Mouse (Mus musculus): ENCODE data around the gene Hexim1. TPM values are rescaled to one million over a fixed set of nuclear protein-coding genes. Genes with fewer than 3 reads are reported as not detected.

The Hexim1 gene
- 10 to 100 TPM; 50.8 to 53.8 TPM for total RNA-seq (2021)
- long read RNA-seq, experiment 1, transcript Hexim1-201 (1 exons, 3,495 nt) = major isoform, 20 of 20 reads
- long read RNA-seq, experiment 1, partial matches to known transcripts = 0 of 20 reads
- long read RNA-seq, experiment 1, other reads (novel, unspliced or antisense) = 0 of 20 reads
- long read RNA-seq, experiment 2, transcript Hexim1-201 (1 exons, 3,495 nt) = major isoform, 20 of 20 reads
- long read RNA-seq, experiment 2, partial matches to known transcripts = 0 of 20 reads
- long read RNA-seq, experiment 2, other reads (novel, unspliced or antisense) = 0 of 20 reads

- DNase-seq (ENCODE audit: low spot score in 2 of 2) = peak; percentile 100
Observed at GRCm38 (mm10) chr11:103116008-103116818, at the start of gene Hexim1. Gene Hexim1 (plus strand): TSS chr11:103116231.

DNA sequence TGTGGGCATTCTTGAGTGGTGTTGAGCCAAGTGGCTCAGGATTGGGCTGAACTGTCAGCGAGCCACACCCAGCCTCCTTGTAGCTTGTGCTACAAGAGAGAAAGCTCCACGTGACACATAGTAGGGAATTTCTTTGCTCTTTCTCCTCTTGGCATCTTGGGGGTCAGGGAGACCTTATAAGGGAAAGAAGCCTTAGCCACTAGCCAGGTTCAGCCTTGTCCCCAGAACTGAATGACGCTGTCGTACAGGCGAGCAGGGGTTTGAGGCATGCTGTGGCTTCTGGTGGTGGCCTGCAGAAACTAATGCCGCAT is 49.0 kb upstream of the Hexim1 start:
- no peak for DNase-seq (ENCODE audit: low spot score in 2 of 2)

GRCm38 (mm10) chr11:103067457-103068001 is 48.5 kb upstream of the Hexim1 start:
- no peak for DNase-seq (ENCODE audit: low spot score in 2 of 2)

GRCm38 (mm10) chr11:103068272-103068671 is 47.8 kb upstream of the Hexim1 start:
- no peak for DNase-seq (ENCODE audit: low spot score in 2 of 2)

DNA sequence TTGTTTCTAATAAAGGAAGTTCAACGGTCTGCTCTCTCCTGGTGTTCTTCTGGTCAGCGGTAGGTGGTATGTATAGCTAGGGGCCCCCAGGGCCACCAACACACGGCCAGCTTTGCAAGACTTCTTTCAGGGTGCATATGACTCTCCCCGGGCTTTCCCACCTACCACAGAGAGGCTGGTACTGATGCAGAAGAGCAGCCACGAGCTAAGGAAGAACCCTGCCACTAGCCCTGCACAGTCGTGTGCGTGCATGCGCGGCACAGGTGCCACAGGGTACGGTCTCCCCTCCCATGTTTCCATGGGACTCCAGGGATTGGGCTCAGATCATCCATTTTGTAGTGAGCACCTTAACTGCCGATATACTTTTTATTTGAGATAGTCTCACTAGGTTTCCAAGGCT is 47.1 kb upstream of the Hexim1 start:
- no peak for DNase-seq (ENCODE audit: low spot score in 2 of 2)

GRCm38 (mm10) chr11:103069731-103070130 is 46.3 kb upstream of the Hexim1 start:
- no peak for DNase-seq (ENCODE audit: low spot score in 2 of 2)

GRCm38 (mm10) chr11:103070322-103070880 is 45.6 kb upstream of the Hexim1 start:
- DNase-seq (ENCODE audit: low spot score in 2 of 2) = no peak

- DNase-seq (ENCODE audit: low spot score in 2 of 2) = no peak
Observed at GRCm38 (mm10) chr11:103073671-103074070, 42.4 kb upstream of the Hexim1 start.

GRCm38 (mm10) chr11:103074121-103074650 is 41.8 kb upstream of the Hexim1 start:
- no peak for DNase-seq (ENCODE audit: low spot score in 2 of 2)

- no peak for DNase-seq (ENCODE audit: low spot score in 2 of 2)
Observed at GRCm38 (mm10) chr11:103074796-103075323, 41.2 kb upstream of the Hexim1 start.

DNA sequence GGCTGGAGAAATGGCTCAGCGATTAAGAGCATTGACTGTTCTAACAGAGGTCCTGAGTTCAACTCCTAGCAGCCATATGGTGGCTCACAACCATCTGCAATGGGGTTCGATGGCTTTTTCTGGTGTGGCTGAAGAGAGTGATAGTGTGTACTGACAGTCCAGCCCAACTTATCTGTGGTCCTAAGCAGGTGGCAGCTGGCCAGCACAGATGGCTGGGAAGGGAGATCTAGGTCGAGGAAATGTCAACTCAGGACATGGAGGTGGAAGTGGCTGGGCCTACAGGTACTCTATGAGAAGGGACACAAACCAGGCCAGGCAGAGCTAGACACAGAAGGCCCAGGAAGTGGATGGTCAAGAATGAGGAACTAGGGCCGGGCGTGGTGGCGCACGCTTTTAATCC is 40.0 kb upstream of the Hexim1 start:
- no peak for DNase-seq (ENCODE audit: low spot score in 2 of 2)

GRCm38 (mm10) chr11:103076581-103076980 is 39.5 kb upstream of the Hexim1 start:
- DNase-seq (ENCODE audit: low spot score in 2 of 2) = no peak

GRCm38 (mm10) chr11:103078131-103078530 is 37.9 kb upstream of the Hexim1 start:
- DNase-seq (ENCODE audit: low spot score in 2 of 2) = no peak

DNA sequence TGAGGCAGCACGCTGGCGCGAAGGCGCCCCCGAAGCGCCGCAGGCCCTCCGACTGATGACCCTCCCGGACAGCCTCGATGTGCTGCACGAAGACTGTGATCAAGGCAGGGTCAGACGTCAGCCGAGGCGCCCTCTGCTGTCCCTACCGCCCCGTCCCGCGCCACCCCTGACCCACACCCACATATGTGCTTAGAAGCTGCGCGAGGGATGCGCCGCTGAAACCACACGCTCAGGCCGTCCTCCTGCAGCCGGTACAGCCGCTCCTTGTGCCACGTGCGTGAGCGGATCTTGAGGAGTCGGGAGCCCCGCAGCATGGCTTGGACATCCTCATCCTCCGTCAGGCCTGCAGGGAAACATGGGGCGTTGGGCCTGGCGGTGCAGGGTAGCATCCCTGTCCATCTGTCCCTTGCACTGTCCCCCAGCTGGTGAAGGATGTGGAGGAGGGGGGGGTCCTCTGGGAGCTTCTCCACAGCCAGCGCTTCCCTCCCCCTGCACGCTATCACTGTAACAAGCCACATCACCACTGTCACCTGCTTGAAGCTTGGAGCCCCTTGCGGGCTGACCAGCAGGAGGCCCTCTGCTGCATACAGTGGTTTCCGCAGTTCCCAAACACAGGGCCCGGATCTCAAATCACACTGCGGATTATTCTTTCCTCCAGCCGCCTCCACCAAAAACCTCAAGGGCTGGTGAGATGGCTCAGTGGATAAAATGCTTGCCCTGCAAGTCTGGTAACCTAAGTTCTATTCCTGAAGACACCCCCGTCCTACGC is 35.5 kb upstream of the Hexim1 start:
- no peak for DNase-seq (ENCODE audit: low spot score in 2 of 2)

- DNase-seq (ENCODE audit: low spot score in 2 of 2) = no peak
Observed at GRCm38 (mm10) chr11:103081631-103082030, 34.4 kb upstream of the Hexim1 start.

- DNase-seq (ENCODE audit: low spot score in 2 of 2) = no peak
Observed at GRCm38 (mm10) chr11:103093306-103093705, 22.7 kb upstream of the Hexim1 start.

DNA sequence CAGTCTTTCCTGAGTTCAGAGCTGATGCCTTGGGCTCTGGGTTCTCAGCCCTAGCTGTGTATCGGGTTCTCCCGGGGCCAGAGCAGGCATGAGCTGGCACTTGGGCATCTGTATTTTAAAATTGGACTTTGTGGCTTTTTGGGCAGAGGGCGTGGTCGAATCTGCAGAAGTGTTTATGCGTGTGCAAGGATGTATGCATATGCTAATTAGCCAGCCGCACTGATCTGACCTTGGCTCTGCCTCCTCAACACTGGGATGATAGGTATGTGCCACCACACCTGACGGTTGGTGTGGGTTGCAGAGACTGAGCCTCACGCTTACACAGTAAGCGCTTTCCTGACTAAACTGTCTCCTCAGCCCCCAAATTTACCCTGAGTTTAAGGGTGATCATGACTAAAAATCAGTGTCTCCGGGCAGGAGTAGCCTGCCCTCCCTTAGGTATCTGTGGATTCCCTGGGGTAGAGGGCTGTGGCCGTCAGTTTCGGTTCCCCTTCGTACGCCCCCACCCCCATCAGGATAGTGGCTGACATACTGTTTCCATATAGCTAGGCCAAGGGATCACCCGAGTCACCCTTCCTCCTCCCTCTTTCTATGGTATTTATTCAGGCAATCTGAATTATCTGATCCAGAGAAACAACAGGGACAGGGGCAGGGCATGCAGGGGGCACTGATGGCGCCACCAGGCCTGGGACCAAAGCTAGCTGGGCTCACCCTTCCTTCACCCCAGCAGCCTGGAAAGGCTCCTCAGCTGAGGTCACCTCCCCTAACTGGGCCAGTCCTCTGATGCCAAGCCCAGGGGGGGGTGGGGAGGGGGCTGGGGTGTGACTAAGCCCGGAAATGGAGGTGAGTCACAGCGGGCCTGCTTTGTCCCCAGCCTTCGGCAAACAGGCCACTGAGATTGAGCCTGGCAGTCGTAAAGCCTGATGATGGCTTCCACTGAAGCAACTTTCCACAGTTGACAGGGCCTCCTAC is 21.9 kb upstream of the Hexim1 start:
- no peak for DNase-seq (ENCODE audit: low spot score in 2 of 2)

DNA sequence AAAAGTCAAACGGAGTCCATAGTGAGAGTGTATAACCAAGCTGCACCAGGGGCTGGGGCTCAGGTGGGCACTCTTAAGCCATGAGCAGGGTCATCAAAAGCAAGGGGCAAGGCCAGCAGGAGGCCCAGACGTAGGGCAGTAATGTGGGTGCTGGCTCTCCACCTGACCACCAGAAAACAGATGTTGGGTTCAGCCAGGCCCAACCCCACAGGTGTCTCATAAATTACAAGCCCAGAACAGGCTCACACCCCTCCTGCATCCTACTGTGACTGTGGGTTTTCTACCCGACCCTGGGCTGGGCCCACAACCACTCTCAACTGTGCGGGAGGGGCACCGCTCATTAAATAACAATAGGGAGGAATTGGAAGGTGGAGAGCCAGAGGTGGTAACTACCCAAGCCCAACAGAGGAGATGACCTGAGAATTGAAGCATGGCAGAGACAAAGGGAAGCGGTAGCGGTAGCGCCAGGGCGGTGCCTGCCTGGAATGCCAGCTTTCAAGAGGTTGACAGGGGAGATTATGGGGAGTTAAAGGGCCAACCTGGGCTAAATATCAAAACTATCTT is 20.8 kb upstream of the Hexim1 start:
- no peak for DNase-seq (ENCODE audit: low spot score in 2 of 2)

- no peak for DNase-seq (ENCODE audit: low spot score in 2 of 2)
Observed at GRCm38 (mm10) chr11:103095801-103096200, 20.2 kb upstream of the Hexim1 start.

Measured in layer of hippocampus, postnatal 14 days (tissue).